Mouse (Mus musculus) MEL (cell line): ENCODE data around the gene Ednrb. TPM values are rescaled to one million over a fixed set of nuclear protein-coding genes. Genes with fewer than 3 reads are reported as not detected.

Experiments used
- DNase-seq: peaks from one replicate; pipeline ENCODE4 v3.0.0; 2011; ENCODE audit warnings: low read depth, low spot score
- H3K27ac ChIP-seq: 2 replicates; pipeline ENCODE4 v1.5.1; 2012; ENCODE audit warnings: low read depth, mild to moderate bottlenecking, control low read depth, low read length, moderate library complexity; ENCODE audit not compliant: control insufficient read depth
- H3K27me3 ChIP-seq, 2 experiments: fragments of 150-350 bp in 1 of 2; sonication (generic) in 1 of 2; 2 replicates each; pipeline ENCODE4 v1.6.1; 2012; ENCODE audit warnings: low read length in 2 of 2, mild to moderate bottlenecking in 2 of 2, improper control_type of control experiment in 1 of 2, moderate library complexity in 1 of 2; ENCODE audit not compliant: insufficient read depth in 2 of 2, control insufficient read depth in 1 of 2
- H3K36me3 ChIP-seq, 2 experiments: 2 replicates each; pipeline ENCODE4 v1.6.1; 2012 to 2014; ENCODE audit warnings: low read length in 2 of 2, improper control_type of control experiment in 1 of 2, inconsistent platforms in 1 of 2, mild to moderate bottlenecking in 1 of 2; ENCODE audit not compliant: insufficient read depth in 2 of 2, control insufficient read depth in 1 of 2
- H3K4me1 ChIP-seq, 2 experiments: fragments of 150-350 bp in 1 of 2; sonication (generic) in 1 of 2; 2 replicates each; pipeline ENCODE4 v1.6.1; 2012; ENCODE audit warnings: low read length in 2 of 2, improper control_type of control experiment in 1 of 2, mild to moderate bottlenecking in 1 of 2; ENCODE audit not compliant: insufficient read depth in 2 of 2, control insufficient read depth in 1 of 2
- H3K4me3 ChIP-seq, 2 experiments: fragments of 150-350 bp in 1 of 2; sonication (generic) in 1 of 2; 2 replicates each; pipeline ENCODE4 v1.5.1; 2012; ENCODE audit warnings: low read depth in 2 of 2, low read length in 2 of 2, mild to moderate bottlenecking in 2 of 2, moderate library complexity in 2 of 2, control low read depth in 1 of 2, improper control_type of control experiment in 1 of 2; ENCODE audit not compliant: control insufficient read depth in 1 of 2, insufficient read depth in 1 of 2
- H3K79me2 ChIP-seq: 2 replicates; pipeline ENCODE4 v1.6.1; 2012; ENCODE audit warnings: mild to moderate bottlenecking, low read length, moderate library complexity; ENCODE audit not compliant: control insufficient read depth, poor library complexity, insufficient read depth
- H3K9ac ChIP-seq: 2 replicates; pipeline ENCODE4 v1.6.1; 2012; ENCODE audit warnings: low read depth, mild to moderate bottlenecking, control low read depth, low read length, moderate library complexity; ENCODE audit not compliant: control insufficient read depth, poor library complexity, severe bottlenecking
- H3K9me3 ChIP-seq: fragments of 150-350 bp; sonication (generic); replicated peaks from 2 replicates; pipeline ENCODE4 v1.6.1; 2012; ENCODE audit warnings: mild to moderate bottlenecking, low read length, improper control_type of control experiment, moderate library complexity; ENCODE audit not compliant: insufficient read depth
- EP300 ChIP-seq, 2 experiments: IDR thresholded peaks; 2 replicates each; pipeline ENCODE4 v1.6.1; 2011; ENCODE audit warnings: improper control_type of control experiment in 2 of 2, low read length in 2 of 2, low read depth in 1 of 2, mild to moderate bottlenecking in 1 of 2
- ETS1 ChIP-seq: IDR thresholded peaks from 2 replicates; pipeline ENCODE4 v1.6.1; 2012; ENCODE audit warnings: low read depth, mild to moderate bottlenecking, inconsistent platforms, low read length, improper control_type of control experiment, moderate library complexity
- GABPA ChIP-seq: IDR thresholded peaks from 2 replicates; pipeline ENCODE4 v1.6.1; 2012; ENCODE audit warnings: low read depth, mild to moderate bottlenecking, inconsistent platforms, low read length, improper control_type of control experiment, moderate library complexity
- GATA1 ChIP-seq: IDR thresholded peaks from 2 replicates; pipeline ENCODE4 v1.6.1; 2011; ENCODE audit warnings: low read depth, low read length, improper control_type of control experiment
- JUND ChIP-seq: IDR thresholded peaks from 2 replicates; pipeline ENCODE4 v1.6.1; 2011; ENCODE audit warnings: low read depth, mild to moderate bottlenecking, improper control_type of control experiment, low read length
- KAT2A ChIP-seq: conservative IDR thresholded peaks from 2 replicates; pipeline ENCODE4 v1.6.1; 2012; ENCODE audit warnings: low read depth, low read length, improper control_type of control experiment, inconsistent platforms
- MAFK ChIP-seq: IDR thresholded peaks from 2 replicates; pipeline ENCODE4 v1.6.1; 2011; ENCODE audit warnings: low read depth, mild to moderate bottlenecking, low read length, improper control_type of control experiment, borderline replicate concordance
- MAX ChIP-seq: IDR thresholded peaks from 2 replicates; pipeline ENCODE4 v1.6.1; 2011; ENCODE audit warnings: low read length, improper control_type of control experiment
- MEF2A ChIP-seq: IDR thresholded peaks from 2 replicates; pipeline ENCODE4 v1.6.1; 2014; ENCODE audit warnings: low read depth, mild to moderate bottlenecking, inconsistent platforms, low read length, improper control_type of control experiment; ENCODE audit not compliant: poor library complexity, insufficient replicate concordance, severe bottlenecking; ENCODE audit errors: extremely low read depth
- NELFE ChIP-seq: IDR thresholded peaks from 2 replicates; pipeline ENCODE4 v1.6.1; 2011; ENCODE audit warnings: low read depth, low read length, improper control_type of control experiment
- POLR2A ChIP-seq, 2 experiments: IDR thresholded peaks; 2 replicates each; pipeline ENCODE4 v1.6.1; 2011 to 2012; ENCODE audit warnings: low read length in 2 of 2, mild to moderate bottlenecking in 2 of 2, control low read depth in 1 of 2, improper control_type of control experiment in 1 of 2, low read depth in 1 of 2, moderate library complexity in 1 of 2; ENCODE audit not compliant: control insufficient read depth in 1 of 2, insufficient read depth in 1 of 2, poor library complexity in 1 of 2
- POLR2AphosphoS2 ChIP-seq: IDR thresholded peaks from 2 replicates; pipeline ENCODE4 v1.6.1; 2011; ENCODE audit warnings: low read length, improper control_type of control experiment
- POLR2AphosphoS5 ChIP-seq: IDR thresholded peaks from 2 replicates; pipeline ENCODE4 v1.6.1; 2012; ENCODE audit warnings: low read depth, borderline replicate concordance, mild to moderate bottlenecking, inconsistent platforms, low read length, moderate library complexity, mixed read lengths
- SIN3A ChIP-seq: IDR thresholded peaks from 2 replicates; pipeline ENCODE4 v1.6.1; 2012; ENCODE audit warnings: low read length, improper control_type of control experiment, inconsistent platforms
- SMC3 ChIP-seq: IDR thresholded peaks from 2 replicates; pipeline ENCODE4 v1.6.1; 2011; ENCODE audit warnings: low read depth, low read length, improper control_type of control experiment
- TAL1 ChIP-seq: IDR thresholded peaks from 2 replicates; pipeline ENCODE4 v1.6.1; 2012; ENCODE audit warnings: mild to moderate bottlenecking, inconsistent platforms, low read length, moderate library complexity, mixed read lengths
- USF1 ChIP-seq: IDR thresholded peaks from 2 replicates; pipeline ENCODE4 v1.6.1; 2014; ENCODE audit warnings: low read depth, mild to moderate bottlenecking, inconsistent platforms, low read length, improper control_type of control experiment, moderate library complexity
- ZC3H11A ChIP-seq: IDR thresholded peaks from 2 replicates; pipeline ENCODE4 v1.6.1; 2012; ENCODE audit warnings: low read depth, mild to moderate bottlenecking, inconsistent platforms, low read length, improper control_type of control experiment
- ZNF384 ChIP-seq: IDR thresholded peaks from 2 replicates; pipeline ENCODE4 v1.6.1; 2012; ENCODE audit warnings: low read depth, mild to moderate bottlenecking, inconsistent platforms, low read length, improper control_type of control experiment
- polyA plus RNA-seq, 2 experiments: library from polyadenylated mRNA; stranded (reverse) in 1 of 2; unstranded in 1 of 2; fragments of >175 nt in 1 of 2; fragments of >200 nt in 1 of 2; gene quantifications; 2 replicates each; pipeline versions ENCODE4 v1.2.1 to v1.2.4; 2012; ENCODE audit warnings: low replicate concordance in 2 of 2, low read depth in 1 of 2; ENCODE audit not compliant: insufficient read length in 2 of 2, insufficient read depth in 1 of 2, missing spikeins in 1 of 2
- total RNA-seq: library from RNA; depleted of rRNA; stranded (reverse); fragments of 300-350 nt; gene quantifications from 2 replicates; pipeline ENCODE4 v1.2.3, GENCODE M21; 2012

Gene Ednrb
- total and polyA plus RNA-seq, 3 experiments, result not detected

GRCm38 (mm10) chr14:103866636-103867035 lies 22.4 kb upstream of the Ednrb start:
- Histone ChIP-seq H3K36me3 (no peaks in the 10 kb centered on the region), H3K79me2 (no peaks in the 10 kb centered on the region), H3K9ac (no peak overlapping the region), H3K4me1 (no peaks in the 10 kb centered on the region), H3K4me3 (no peak overlapping the region), H3K27ac (no peak overlapping the region), H3K27me3 (no peaks in the 10 kb centered on the region), H3K9me3 (no peaks in the 10 kb centered on the region)
- TF ChIP-seq POLR2A (IDR thresholded peaks at IDR 0.05; ENCODE audit: control insufficient read depth in 1 of 2, insufficient read depth in 1 of 2, low read depth in 1 of 2, low read length in 2 of 2, poor library complexity in 1 of 2) (no peak), SIN3A (no peak), KAT2A (no peak), POLR2AphosphoS5 (no peak), NELFE (no peak), ZC3H11A (no peak), POLR2AphosphoS2 (no peak), ZNF384 (no peak)
- DNase-seq, result no peak

- no peaks in the 10 kb centered on the region for H3K79me2 ChIP-seq
- H3K4me3 ChIP-seq, result no peak overlapping the region
- no peaks in the 10 kb centered on the region for H3K27me3 ChIP-seq
- H3K4me1 ChIP-seq, result no peaks in the 10 kb centered on the region
- DNase-seq, result no peak
- no peaks in the 10 kb centered on the region for H3K9me3 ChIP-seq
- no peak overlapping the region for H3K9ac ChIP-seq
- H3K27ac ChIP-seq, result no peak overlapping the region
- TF ChIP-seq TAL1 (no peak), MEF2A (no peak), ZNF384 (no peak), MAX (no peak), JUND (no peak), SIN3A (no peak), SMC3 (no peak), KAT2A (no peak), EP300 (IDR thresholded peaks at IDR 0.05; ENCODE audit: low read depth in 1 of 2, low read length in 2 of 2) (no peak), GATA1 (no peak), USF1 (no peak), GABPA (no peak), MAFK (no peak), ETS1 (no peak)
- no peaks in the 10 kb centered on the region for H3K36me3 ChIP-seq
Measured at GRCm38 (mm10) chr14:103865226-103865625, 21.0 kb upstream of the Ednrb start.
